Mouse (Mus musculus): ENCODE measurements around the gene Gm26897.

Gm26897 gene

DNA sequence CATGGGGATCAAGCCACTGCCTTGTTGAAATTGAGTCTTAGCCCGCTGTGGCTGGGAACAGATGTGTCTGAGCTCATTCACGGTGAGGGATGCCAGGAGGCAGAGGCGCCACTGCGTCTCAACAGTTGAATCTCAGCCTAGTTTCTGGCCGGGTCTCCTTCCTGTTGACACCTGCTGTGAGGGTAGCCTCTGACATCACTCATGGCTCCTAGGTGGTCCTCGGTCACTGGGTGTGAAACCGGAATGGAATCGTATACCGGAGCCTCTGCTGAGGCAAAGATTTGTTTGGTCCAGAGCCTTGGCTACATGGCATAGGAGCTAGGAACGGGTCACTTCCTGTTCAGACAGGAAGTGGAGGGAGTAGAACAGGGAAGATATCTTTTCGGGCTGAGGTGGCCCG, at the start of gene Gm26897:
TSS of gene Gm26897 (plus strand) at position 74 of the 400 bp plus-strand sequence.
- DNase-seq, result no peak

DNA sequence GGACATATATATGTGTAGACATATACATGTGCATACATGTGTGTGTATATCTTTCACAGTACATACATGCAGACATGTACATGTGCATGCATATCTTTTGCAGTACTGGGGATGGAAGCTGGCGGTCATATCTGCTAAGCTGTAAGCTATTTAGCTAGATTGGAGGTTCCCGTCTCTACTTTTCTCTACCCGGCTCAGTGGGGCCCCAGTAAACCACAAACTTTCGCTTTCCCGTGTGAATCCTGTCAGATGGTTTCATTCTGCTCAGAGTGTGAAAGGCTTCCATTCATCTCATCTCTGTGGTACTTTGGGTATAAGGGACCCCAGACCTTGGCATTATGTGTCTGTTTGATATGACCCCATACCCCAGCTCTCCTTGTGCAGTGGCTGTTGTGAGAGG, 46.4 kb upstream of the Gm26897 start:
- DNase-seq, result no peak

DNA sequence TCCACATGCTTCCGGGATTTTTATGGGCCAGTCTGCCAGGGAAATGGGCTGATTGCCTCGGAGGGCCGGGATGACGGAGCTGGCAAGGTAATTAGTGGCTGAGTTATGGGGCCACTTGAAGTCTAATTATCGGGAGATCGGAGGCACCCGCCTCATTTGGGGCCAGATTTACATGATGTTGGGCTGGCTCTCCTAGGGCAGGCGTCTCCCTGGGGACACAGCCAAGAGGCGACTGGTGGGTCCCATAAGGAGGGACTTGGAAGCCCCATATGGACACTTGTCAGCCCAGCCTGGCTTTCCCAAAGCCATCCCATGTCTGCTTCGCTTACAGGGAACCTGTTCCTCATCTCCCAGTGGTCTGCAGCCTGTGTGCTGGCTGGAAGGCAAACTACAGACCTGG, 45.1 kb upstream of the Gm26897 start:
- no peak for DNase-seq

DNA sequence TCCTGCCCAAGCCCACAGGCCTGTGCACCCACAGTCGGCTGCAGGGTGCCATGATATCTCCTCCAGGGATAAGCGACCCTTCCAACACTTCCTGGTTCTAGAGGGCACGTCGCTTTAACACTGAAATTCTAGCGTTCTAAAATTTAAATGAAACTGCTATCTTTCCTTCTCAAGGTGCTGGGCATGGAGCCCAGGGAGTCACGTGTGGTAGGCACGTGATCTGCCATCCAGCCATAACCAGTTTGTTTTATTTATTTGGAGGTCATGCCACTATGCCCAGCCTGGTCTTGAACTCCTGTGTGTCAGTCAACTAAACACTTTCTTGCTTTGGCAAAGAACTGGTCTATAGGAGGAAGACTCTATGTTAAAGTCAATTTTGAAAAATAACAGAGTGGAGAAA, 35.7 kb upstream of the Gm26897 start:
- DNase-seq, result no peak

DNA sequence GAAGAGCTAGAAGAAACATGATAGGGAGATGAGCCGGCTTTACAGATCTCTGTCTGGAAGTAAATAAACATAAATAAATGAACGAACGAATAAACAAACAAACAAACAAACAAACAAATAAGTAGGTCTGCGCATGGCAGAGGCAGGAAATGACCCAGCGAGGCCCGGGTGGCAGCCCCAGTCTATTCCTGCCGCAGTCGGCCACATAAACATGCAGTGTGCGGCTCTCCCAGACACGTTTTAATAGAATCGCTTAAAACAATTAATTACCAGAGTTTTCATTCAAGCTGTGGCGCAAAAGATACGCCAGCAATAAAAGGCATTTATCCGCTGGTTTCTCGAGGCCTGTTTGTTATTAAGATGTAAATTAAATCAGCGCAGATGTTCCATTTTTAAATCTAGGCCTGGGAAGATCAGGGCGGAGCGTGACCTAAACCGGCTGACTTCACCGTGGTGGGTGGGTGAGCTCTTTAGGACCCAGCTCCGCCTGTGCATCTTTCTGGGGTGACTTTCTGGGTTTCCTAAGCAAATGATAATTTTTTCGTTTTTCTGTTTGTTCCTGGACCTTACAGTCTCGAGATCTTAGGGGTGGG, 33.9 kb upstream of the Gm26897 start:
- no peak for DNase-seq

DNA sequence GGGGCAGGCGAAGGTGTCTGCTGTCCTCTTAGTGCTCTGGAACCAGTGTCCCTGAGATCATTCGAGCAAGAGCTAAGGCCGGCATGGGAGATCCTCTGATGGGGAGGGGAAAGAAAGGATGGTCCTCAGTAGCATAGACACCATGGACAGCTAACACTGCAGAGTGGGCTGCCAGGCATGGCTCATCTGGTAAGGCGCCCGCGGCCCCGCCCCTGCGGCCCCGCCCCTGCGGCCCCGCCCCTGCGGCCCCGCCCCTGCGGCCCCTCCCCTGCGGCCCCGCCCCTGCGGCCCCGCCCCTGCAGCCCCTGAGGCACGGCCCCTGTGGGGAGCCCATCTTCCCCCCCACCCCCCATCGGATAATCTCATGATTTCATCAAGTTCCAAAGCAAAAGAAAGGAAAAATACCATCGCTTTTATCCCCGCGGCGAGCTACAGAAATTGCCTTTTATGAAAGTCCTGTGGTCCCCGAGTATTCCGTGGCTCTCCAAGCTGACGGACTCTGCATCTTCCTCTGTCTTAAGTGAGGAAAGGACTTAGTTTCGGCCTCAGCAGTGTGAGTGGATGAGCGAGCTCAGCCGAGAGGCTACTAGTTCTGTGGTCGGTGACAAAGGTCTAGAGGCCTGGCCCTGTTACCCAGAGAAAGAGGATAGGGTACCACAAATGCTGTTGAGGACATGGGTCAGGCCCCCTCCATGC, 31.9 kb upstream of the Gm26897 start:
- no peak for DNase-seq

DNA sequence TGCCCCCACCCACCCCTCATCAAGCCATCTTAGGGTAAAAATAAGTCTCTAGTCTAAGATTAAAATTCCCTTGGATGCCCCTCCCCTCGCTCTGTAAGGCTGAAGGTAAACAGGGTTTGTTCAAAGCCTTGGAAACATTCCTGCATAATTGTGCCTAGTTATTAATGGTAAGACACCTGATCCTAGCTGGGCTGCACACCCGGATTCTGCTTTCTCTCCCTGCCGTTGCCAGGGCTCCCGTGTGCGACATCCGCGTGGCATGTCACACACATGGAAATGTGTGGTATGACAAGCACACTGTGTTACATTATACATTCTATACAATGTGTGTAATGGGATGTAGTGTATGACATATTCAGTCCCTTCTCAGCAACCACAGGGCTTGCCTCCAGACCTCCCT, 30.1 kb upstream of the Gm26897 start:
- no peak for DNase-seq

DNA sequence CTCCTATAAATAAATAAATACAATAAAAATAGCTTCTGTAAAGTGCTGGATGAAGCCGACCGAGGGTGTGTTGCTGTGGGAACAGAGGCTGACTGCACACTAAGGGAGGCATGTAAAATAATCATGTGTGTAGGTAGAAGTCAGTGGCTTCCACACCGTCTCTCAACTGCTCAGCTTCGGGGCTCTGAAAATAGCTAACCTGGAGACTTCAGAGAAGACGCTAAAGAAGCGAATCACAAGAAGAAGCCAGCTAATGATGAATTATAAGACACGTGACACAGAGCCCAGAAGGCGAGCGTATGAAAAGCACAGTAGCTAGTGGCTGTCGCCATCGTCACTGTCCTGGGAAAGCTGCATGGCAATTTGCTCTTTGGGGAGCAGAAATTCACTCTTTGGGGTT, 29.4 kb upstream of the Gm26897 start:
- no peak for DNase-seq

DNA sequence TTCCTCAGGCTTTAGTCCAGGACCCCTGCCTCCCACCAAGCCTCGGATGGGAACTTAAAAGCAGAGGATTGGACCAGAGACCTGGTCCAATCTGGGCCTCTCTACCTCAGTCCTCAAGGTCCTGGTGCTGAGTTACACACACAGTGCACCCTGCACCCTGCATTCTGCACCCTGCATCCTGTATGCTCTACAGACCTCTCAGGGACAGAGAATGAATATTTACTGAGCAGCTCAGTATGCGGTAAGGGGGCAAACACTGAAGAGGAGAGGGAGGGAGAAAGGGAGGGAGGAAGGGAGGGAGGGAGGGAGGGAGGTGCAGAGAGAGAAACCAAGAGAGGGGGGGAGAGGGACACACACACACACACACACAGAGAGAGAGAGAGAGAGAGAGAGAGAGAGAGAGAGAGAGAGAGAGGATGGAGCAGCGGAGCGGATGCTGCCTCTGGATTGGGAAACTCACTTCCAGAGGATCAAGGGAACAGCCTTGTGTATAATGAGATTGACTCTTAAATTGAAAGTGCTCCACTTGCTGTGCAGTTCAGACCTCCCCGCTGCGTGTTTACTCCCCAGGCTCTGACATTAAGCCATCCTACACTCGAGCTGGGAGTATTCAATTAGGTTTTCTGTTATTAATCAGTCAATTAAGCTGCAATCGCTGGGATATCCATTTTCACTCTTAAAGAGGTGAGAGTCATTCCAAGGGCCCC, 24.4 kb upstream of the Gm26897 start:
- no peak for DNase-seq

DNA sequence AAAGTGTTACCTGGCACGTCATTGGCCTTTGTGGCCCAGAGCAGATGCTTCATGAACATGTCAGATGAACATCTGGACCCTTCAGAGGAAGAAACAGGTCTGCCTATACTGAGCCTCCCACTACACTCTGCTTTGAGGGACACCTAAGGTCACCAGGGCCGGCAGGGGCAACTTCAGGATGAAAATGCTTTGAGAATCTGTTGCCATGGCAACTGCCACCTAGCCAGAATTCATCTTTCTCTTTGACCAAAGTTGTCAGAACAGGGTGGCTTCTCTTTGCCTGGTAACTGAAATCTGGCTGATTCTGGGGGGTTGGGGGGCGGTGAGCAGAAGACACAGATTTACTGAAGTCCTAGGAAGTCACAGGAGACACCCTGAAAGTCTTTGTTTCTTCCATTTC, 14.7 kb upstream of the Gm26897 start:
- DNase-seq, result no peak

DNA sequence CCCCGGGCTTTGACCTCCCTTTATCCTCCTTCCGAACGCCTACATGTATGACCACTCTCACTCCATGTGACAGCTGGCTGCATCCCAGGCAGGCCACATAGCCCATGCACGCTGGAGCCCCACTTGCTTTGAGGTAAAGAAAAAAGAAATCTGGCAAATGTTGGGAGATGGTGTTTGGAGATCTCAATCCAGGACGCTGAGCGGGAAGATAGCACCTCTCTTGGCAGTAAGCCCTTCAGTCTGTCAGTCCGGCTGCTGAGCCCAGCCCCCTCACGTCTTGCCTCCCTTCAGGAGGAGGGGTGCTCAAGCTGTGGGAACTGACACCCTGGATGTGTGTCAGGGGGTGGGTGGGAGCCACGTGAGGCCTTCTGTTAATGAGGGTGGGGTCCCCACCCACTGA, 13.0 kb upstream of the Gm26897 start:
- DNase-seq, result no peak

DNA sequence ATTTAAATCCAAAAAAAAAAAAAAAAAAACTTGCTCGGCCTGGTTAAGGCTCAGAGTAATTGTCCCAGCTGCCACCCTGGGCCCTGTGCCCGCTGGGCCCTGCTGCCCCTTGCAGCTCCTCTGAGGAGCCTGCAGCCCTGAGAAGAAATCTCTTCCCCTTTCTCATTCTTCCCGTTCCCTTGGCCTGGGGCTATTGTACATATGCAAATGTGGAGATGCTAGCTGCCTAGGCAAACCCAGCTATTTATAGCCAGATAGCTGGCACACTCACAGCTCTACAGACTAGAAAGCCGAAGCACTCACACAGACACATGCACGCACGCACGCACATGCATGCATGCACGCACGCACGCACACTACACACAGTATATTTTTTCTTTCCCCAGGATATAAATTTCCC, 9.0 kb upstream of the Gm26897 start:
- no peak for DNase-seq

DNA sequence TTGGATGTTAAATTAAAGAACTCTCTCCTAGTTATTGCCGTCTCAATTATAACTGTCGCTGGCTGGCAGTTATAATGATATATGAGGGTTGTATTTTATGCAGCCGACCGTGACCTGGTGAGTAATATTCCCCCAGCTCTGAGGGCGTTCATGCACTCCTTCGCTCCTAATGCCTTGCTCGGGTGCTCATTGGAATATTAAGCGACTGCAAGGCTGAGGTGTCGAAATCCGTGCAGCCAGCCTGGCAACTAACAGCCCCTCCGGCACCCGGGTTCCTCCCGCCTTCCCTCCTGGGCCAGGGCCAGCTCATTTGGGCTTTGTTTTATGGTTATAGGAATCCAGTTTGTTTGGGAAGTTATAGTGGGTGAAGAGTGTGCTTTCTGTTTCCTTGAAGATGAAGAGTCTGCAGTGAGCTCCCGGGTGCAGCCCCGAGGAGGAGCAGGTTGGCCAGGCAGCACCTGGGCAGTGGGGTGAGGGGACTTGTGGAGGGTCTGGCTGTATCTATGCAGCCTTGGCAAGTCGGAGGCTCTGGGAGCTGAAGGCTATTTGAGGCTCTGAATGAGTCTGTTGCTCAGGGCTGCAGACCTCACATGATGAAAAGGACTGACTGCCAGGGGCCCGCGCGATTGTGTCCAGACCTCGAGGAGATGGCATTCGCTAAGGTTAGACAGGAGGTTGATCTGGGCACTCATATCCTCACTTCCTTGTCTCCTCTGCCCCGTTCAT, 8.4 kb upstream of the Gm26897 start:
- no peak for DNase-seq

DNA sequence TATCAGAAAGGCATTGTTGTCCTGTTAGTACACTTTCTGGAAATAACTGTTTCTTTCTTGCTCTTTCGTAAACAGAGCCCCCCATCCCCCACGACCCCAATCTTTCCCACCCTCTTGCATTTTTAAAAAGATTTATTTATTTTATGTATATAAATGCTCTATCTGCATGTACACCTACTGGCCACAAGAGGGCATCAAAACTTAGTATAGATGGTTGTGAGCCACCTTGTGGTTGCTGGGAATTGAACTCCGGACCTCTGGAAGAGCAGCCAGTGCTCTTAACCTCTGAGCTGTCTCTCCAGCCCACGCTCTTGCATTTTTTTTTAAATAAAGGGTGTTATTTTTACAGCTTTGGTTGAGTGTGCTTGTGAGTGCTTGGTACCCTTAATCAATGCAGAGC, 5.3 kb upstream of the Gm26897 start:
- DNase-seq, result no peak

DNA sequence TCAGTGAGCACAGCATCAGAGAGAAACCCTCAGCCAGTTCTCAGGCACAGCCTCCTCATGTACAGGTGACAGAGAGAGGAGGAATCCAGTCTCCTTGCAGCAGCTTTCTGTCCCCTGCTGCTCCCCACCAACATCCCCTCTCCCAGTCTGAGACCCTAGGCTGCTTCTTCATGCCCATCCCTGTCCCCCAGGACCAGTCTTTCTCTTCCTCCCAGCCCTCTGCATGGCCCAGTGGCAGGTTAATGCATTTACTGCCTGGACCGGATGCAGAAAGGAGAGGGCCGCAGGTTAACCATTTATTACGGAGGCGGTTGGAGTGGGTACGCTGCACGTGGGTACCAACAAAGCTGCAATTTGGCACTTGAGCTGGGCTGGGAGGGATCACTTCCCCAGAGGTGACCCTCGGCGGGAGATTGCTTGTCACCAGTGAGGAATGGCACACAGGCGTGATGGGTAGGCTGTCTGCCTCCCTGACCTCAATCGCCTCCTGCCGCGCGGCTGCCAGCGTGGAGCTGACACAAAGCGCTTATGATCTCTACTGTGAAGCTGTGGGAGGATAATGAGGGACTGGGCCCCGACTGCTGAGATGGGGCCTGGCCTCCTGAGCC, 3.1 kb upstream of the Gm26897 start:
- DNase-seq, result no peak

DNA sequence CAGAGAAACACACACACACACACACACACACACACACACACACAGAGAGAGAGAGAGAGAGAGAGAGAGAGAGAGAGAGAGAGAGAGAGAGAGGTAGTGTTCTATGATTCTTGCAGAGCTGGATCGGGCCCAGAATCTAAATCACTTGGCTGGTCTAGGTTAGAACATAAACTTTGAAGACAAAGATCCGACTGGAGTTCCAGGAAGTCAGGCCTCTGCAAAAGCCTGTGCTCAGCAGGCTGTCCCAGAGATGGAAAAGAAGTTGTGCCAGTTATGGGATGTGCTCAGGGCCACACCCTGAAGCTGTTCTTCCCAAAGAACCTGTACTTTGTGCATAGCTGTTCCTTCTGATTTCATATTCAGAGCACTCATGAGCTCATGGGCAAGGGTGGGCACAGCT, 1.5 kb upstream of the Gm26897 start:
- DNase-seq, result no peak

DNA sequence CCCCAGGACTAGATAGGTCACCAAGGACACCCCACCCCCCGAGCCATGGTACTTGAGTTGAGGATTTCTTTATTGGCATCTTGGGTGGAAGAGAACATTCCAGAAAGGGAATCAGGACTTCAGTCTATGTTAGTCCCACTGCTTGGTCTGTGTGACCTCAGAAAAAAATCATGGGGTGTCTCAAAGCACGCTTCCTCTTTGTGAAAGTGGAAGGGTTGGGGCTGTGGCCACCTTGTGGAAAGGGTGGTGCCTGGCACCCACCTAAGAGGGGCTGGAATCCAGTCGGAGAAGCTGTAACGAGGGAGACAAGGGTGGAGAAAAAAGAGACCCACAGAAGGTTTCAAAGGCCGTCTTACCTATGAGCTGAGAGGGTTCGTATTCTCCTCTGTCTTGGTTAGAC, 5.8 kb downstream of the Gm26897 start:
- DNase-seq, result no peak

DNA sequence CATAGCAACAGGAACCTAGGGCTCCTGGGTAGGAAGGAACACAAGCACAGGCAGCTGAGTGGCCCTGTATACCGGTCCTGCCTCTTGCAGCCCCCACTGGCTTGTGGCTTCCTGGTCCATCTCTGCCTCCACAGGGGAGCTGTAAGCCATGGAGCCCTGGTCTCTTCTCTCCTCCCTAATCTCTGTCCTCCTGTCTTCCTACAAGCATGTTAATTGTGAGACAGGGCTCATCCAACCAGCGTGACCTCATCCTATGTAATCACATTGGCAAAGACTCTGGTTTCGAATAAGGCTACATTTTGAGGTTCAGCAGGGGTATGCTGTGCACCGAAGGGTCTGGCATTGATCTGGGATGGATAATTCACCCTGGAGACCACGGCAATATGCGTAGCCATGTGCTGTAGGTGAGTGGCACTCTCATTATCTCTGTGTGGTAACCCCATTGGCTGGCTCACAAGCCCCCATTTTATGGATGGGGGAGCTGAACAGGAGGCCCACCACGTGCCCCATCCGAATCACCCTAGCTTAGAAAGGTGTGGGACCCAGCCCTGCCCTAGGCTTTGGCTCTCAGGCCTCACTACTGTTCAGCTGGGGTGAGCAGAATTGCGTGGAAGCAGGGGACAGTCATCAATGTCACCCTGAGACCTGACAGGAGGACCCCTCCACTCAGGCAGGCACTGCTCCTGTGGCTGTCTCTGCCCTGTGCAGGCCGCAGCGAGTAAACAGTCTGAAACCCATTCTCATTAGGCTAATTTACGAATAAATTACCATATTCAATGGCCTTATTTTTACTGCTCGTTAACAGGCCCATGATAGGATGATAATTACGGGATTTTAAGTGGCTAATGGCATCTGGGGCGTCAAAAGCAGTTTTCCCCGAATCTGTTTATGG, 6.9 kb downstream of the Gm26897 start:
- no peak for DNase-seq

DNA sequence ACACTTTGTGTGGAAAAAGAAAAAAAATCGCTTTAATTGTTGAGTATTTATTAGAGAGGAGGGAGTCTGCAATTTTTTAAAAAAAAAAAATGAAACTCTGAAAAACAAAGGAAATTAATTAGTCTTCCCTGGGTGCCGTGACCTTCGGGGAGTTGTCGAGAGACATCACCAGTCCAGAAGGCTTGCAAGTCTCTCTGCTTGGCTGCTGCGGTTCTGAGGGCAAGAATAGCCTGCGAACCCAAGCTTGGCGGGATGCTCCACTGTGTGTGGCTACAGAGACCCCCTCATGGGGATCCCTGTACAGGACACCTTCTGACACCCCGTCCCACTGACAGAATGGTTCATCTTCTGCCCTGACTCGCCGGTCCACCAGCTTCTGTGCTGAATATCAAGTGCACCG, 7.6 kb downstream of the Gm26897 start:
- DNase-seq, result no peak

DNA sequence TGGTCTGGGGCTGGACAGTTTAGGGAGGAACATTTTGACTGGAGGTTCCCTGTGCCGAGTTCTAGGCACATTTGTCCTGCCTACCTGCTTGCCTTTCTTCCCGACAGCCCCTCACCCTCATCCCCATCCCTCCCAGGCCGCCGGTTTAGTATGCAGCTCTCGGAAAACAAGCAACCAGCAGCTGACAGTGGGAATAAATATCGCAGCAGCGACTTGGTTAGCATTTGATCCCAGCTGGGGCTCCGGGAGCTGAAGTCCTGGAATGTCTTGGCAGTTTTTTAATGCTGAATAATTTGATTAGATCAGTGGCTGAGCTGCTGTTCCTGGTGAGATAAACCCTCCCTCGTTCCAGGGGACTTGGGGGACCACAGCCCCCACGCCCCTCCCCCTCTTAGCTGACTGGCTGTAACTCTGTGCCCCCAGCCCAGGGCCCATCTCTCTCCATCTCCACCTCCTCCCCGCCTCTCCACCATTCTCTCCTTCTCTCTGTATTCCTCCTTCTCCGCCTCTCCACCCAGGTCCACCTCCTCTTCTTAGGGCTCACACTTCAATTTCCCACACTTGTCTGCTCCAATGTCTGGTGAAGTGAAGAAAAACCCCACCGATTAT, 8.7 kb downstream of the Gm26897 start:
- DNase-seq, result no peak

DNA sequence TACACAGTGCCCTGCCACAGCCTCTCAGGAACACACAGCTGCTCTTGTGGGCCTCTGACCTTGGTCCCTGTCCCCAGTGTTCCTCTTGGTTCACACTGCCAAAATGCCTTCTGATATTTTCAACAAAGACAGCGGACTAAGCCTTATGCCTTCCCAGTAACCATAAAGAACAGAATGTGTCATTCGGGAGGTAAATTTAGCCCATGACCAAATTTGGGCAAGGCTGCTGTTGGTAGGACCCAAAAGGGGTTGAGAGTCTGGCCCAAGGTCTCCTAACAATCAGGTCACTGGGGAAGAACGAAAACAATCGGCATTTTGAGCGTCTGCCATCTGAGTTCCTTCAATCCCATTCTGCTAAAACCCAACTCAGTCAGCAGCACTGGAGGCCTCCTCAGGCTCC, 15.9 kb downstream of the Gm26897 start:
- no peak for DNase-seq

DNA sequence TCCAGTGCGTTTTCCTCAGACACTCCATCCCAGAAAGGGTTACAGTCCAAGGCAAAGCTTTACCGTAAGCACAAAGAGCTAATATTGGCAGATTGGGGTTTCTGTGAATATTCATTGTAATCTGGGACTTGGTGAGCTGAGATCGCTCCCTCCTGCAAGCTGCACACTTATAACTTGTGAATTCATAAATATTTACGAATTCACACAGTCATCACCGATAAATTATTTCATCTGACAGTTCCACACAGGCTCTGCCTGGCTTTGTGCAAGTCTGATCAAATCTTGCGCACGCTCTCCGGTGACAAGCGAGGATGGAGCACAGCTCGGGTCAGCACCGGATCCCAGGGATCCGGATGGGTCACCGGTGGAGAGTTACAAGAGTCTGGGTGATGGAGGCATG, 16.4 kb downstream of the Gm26897 start:
- no peak for DNase-seq
